Mouse (Mus musculus) kidney, postnatal 36 days (tissue): ENCODE measurements around the gene Mdfi.

Source experiments
- DNase-seq, 2 experiments: peaks; one replicate each; pipeline ENCODE4 v3.0.0; 2021 to 2022; ENCODE audit warnings: mixed read lengths in 2 of 2

Mdfi gene

GRCm38 (mm10) chr17:47845609-47846008, 11.1 kb upstream of the Mdfi start:
- DNase-seq, result no peak

GRCm38 (mm10) chr17:47843465-47843864, 9.0 kb upstream of the Mdfi start:
- DNase-seq, result no peak

- peak; percentile 88 to 90 for DNase-seq
Observed at GRCm38 (mm10) chr17:47841931-47842623, 7.6 kb upstream of the Mdfi start.

- no peak for DNase-seq
Observed at GRCm38 (mm10) chr17:47841521-47841920, 7.0 kb upstream of the Mdfi start.

- DNase-seq, result peak in 1 of 2 experiments; percentile 40
Observed at GRCm38 (mm10) chr17:47837808-47838207, 3.3 kb upstream of the Mdfi start.

GRCm38 (mm10) chr17:47833628-47834481, 636 bp downstream of the Mdfi start:
- DNase-seq, result peak in 1 of 2 experiments; percentile 35

GRCm38 (mm10) chr17:47833029-47833627, 1.4 kb downstream of the Mdfi start:
- peak; percentile 38 to 64 for DNase-seq

GRCm38 (mm10) chr17:47832501-47833028, 1.9 kb downstream of the Mdfi start:
- DNase-seq, result peak in 1 of 2 experiments; percentile 27

- DNase-seq, result no peak
Observed at GRCm38 (mm10) chr17:47831772-47832171, 2.7 kb downstream of the Mdfi start.

GRCm38 (mm10) chr17:47831161-47831560, 3.3 kb downstream of the Mdfi start:
- no peak for DNase-seq

- DNase-seq, result no peak
Observed at GRCm38 (mm10) chr17:47821339-47821738, 13.2 kb downstream of the Mdfi start.

GRCm38 (mm10) chr17:47818038-47818725, 16.3 kb downstream of the Mdfi start:
- no peak for DNase-seq

GRCm38 (mm10) chr17:47815446-47815845, 19.0 kb downstream of the Mdfi start:
- peak in 1 of 2 experiments; percentile 54 for DNase-seq

GRCm38 (mm10) chr17:47814496-47814895, 20.0 kb downstream of the Mdfi start:
- DNase-seq, result no peak

GRCm38 (mm10) chr17:47813616-47814015, 20.9 kb downstream of the Mdfi start:
- DNase-seq, result peak; percentile 22 to 46

GRCm38 (mm10) chr17:47812200-47812599, 22.3 kb downstream of the Mdfi start:
- DNase-seq, result no peak

- no peak for DNase-seq
Observed at GRCm38 (mm10) chr17:47811265-47811800, 23.2 kb downstream of the Mdfi start.

- peak; percentile 41 to 45 for DNase-seq
Observed at GRCm38 (mm10) chr17:47806230-47806629, 28.3 kb downstream of the Mdfi start.

GRCm38 (mm10) chr17:47805047-47805835, 29.2 kb downstream of the Mdfi start:
- DNase-seq, result peak in 1 of 2 experiments; percentile 38

GRCm38 (mm10) chr17:47803662-47804061, 30.8 kb downstream of the Mdfi start:
- DNase-seq, result no peak

- peak; percentile 46 to 56 for DNase-seq
Observed at GRCm38 (mm10) chr17:47802806-47803205, 31.7 kb downstream of the Mdfi start.
